Mouse (Mus musculus): ENCODE measurements around the gene Smpd2. TPM values are rescaled to one million over a fixed set of nuclear protein-coding genes. Genes with fewer than 3 reads are reported as not detected.
A peak's percentile ranks its signal among the peaks of the same experiment; 100 is the strongest.

The Smpd2 gene
- polyA plus RNA-seq, 1 experiment from 2014 or later: 35.5 TPM

GRCm38 (mm10) chr10:41451656-41452055 is 38.5 kb downstream of the Smpd2 start:
- H3K9me3 ChIP-seq (ENCODE audit: control insufficient read depth, low read length): no peaks in the 10 kb centered on the region
- H3K36me3 ChIP-seq (ENCODE audit: control insufficient read depth, insufficient read depth, low read length): peaks cover 38% of the 10 kb centered on the region
- DNase-seq (no peak), ATAC-seq (ENCODE audit: low FRiP score, low TSS enrichment) (no peak)
- no peaks in the 10 kb centered on the region for H3K27me3 ChIP-seq (ENCODE audit: control insufficient read depth, insufficient read depth, low read length)
- 93% methylated on average over 9 of the region's 9 CpGs for WGBS
- no peak overlapping the region for H3K27ac ChIP-seq (replicated peaks; ENCODE audit: low read depth, low read length)
- no peak overlapping the region for H3K4me2 ChIP-seq (ENCODE audit: low read length)
- H3K4me1 ChIP-seq (ENCODE audit: control insufficient read depth, insufficient read depth, low read length): peaks cover 26% of the 10 kb centered on the region
- H3K9ac ChIP-seq (replicated peaks; ENCODE audit: low read length): no peak overlapping the region
- H3K4me3 ChIP-seq (replicated peaks; ENCODE audit: low read depth, low read length): no peak overlapping the region

- no peak overlapping the region for H3K27ac ChIP-seq (replicated peaks; ENCODE audit: low read depth, low read length)
- ATAC-seq (ENCODE audit: low FRiP score, low TSS enrichment) (peak; percentile 24; the same call in 1 of the 2 replicates), DNase-seq (no peak)
- peaks cover 31% of the 10 kb centered on the region for H3K36me3 ChIP-seq (ENCODE audit: control insufficient read depth, insufficient read depth, low read length)
- WGBS: 58% methylated on average over 18 of the region's 18 CpGs
- H3K9me3 ChIP-seq (ENCODE audit: control insufficient read depth, low read length): no peaks in the 10 kb centered on the region
- H3K4me2 ChIP-seq (ENCODE audit: low read length): peak overlapping the region; percentile 82
- peak overlapping the region; percentile 88 for H3K4me3 ChIP-seq (replicated peaks; ENCODE audit: low read depth, low read length)
- peak overlapping the region; percentile 80 for H3K9ac ChIP-seq (replicated peaks; ENCODE audit: low read length)
- peaks cover 26% of the 10 kb centered on the region for H3K4me1 ChIP-seq (ENCODE audit: control insufficient read depth, insufficient read depth, low read length)
- H3K27me3 ChIP-seq (ENCODE audit: control insufficient read depth, insufficient read depth, low read length): no peaks in the 10 kb centered on the region
Measured at GRCm38 (mm10) chr10:41450780-41451522, 39.2 kb downstream of the Smpd2 start.

- Histone ChIP-seq H3K9ac (replicated peaks; ENCODE audit: low read length) (peak within 1 kb of the TSS; percentile 80), H3K9me3 (ENCODE audit: control insufficient read depth, low read length) (no peaks in the 10 kb centered on the region), H3K27me3 (ENCODE audit: control insufficient read depth, insufficient read depth, low read length) (no peaks in the 10 kb centered on the region), H3K36me3 (ENCODE audit: control insufficient read depth, insufficient read depth, low read length) (peaks cover 24% of the 10 kb centered on the region), H3K27ac (replicated peaks; ENCODE audit: low read depth, low read length) (peak within 1 kb of the TSS; percentile 82), H3K4me1 (ENCODE audit: control insufficient read depth, insufficient read depth, low read length) (peaks cover 26% of the 10 kb centered on the region), H3K4me2 (ENCODE audit: low read length) (peak within 1 kb of the TSS; percentile 82), H3K4me3 (replicated peaks; ENCODE audit: low read depth, low read length) (peak within 1 kb of the TSS; percentile 88)
- peak; percentile 95 for ATAC-seq (ENCODE audit: low FRiP score, low TSS enrichment)
- DNase-seq: peak; percentile 99
- under 1% methylated on average over 49 of the region's 49 CpGs for WGBS
Measured at GRCm38 (mm10) chr10:41450137-41450670, 40.0 kb downstream of the Smpd2 start, which contains the start of gene Zbtb24. Zbtb24 (plus strand) TSS chr10:41450383.

- peak overlapping the region; percentile 82 for H3K27ac ChIP-seq (replicated peaks; ENCODE audit: low read depth, low read length)
- DNase-seq (peak; percentile 68), ATAC-seq (ENCODE audit: low FRiP score, low TSS enrichment) (peak; percentile 75)
- peak overlapping the region; percentile 88 for H3K4me3 ChIP-seq (replicated peaks; ENCODE audit: low read depth, low read length)
- WGBS: 7% methylated on average over 14 of the region's 14 CpGs
- peak overlapping the region; percentile 80 for H3K9ac ChIP-seq (replicated peaks; ENCODE audit: low read length)
- peak overlapping the region; percentile 82 for H3K4me2 ChIP-seq (ENCODE audit: low read length)
- H3K27me3 ChIP-seq (ENCODE audit: control insufficient read depth, insufficient read depth, low read length): no peaks in the 10 kb centered on the region
- peaks cover 26% of the 10 kb centered on the region for H3K4me1 ChIP-seq (ENCODE audit: control insufficient read depth, insufficient read depth, low read length)
- no peaks in the 10 kb centered on the region for H3K9me3 ChIP-seq (ENCODE audit: control insufficient read depth, low read length)
- H3K36me3 ChIP-seq (ENCODE audit: control insufficient read depth, insufficient read depth, low read length): 0 out of 2 replicates have a peak, but pooled peaks cover 19% of the 10 kb centered on the region
Measured at GRCm38 (mm10) chr10:41449684-41450083, 40.5 kb downstream of the Smpd2 start.

- Histone ChIP-seq H3K27me3 (ENCODE audit: control insufficient read depth, insufficient read depth, low read length) (no peaks in the 10 kb centered on the region), H3K36me3 (ENCODE audit: control insufficient read depth, insufficient read depth, low read length) (0 out of 2 replicates have a peak, but pooled peaks cover 10% of the 10 kb centered on the region), H3K4me2 (ENCODE audit: low read length) (no peak overlapping the region), H3K4me1 (ENCODE audit: control insufficient read depth, insufficient read depth, low read length) (peaks cover 22% of the 10 kb centered on the region), H3K27ac (replicated peaks; ENCODE audit: low read depth, low read length) (no peak overlapping the region), H3K9me3 (ENCODE audit: control insufficient read depth, low read length) (no peaks in the 10 kb centered on the region), H3K4me3 (replicated peaks; ENCODE audit: low read depth, low read length) (no peak overlapping the region), H3K9ac (replicated peaks; ENCODE audit: low read length) (no peak overlapping the region)
- DNase-seq (no peak), ATAC-seq (ENCODE audit: low FRiP score, low TSS enrichment) (no peak)
- WGBS: 90% methylated on average over 1 of the region's 1 CpGs
Measured at GRCm38 (mm10) chr10:41448216-41448615, 42.0 kb downstream of the Smpd2 start.

Other genes starting within 250 kb of the Smpd2 start
- 26.9 and 33.9 TPM in 2 replicates for gene Fig4, start 187.1 kb downstream of the Smpd2 start, polyA plus RNA-seq (2014; fragmentation: Nextera tagmentation; extraction: Ambion mirVana)
- gene Ak9, start 186.4 kb downstream of the Smpd2 start, polyA plus RNA-seq (2014; fragmentation: Nextera tagmentation; extraction: Ambion mirVana): 0.08 and 0.12 TPM in 2 replicates
- 18.5 and 20.5 TPM in 2 replicates for gene Zbtb24, start 40.0 kb downstream of the Smpd2 start, polyA plus RNA-seq (2014; fragmentation: Nextera tagmentation; extraction: Ambion mirVana)
- 17.0 and 20.5 TPM in 2 replicates for gene Mical1, start 14.1 kb downstream of the Smpd2 start, polyA plus RNA-seq (2014; fragmentation: Nextera tagmentation; extraction: Ambion mirVana)
- 1.3 and 1.7 TPM in 2 replicates for gene Ppil6, start 70 bp upstream of the Smpd2 start, polyA plus RNA-seq (2014; fragmentation: Nextera tagmentation; extraction: Ambion mirVana)
- 34.9 and 63.8 TPM in 2 replicates for gene Cd164, start 29.0 kb upstream of the Smpd2 start, polyA plus RNA-seq (2014; fragmentation: Nextera tagmentation; extraction: Ambion mirVana)
- 0.26 and 0.55 TPM in 2 replicates for gene Ccdc162, start 226.3 kb upstream of the Smpd2 start, polyA plus RNA-seq (2014; fragmentation: Nextera tagmentation; extraction: Ambion mirVana)